Mouse (Mus musculus) cerebellum, adult 2 months (tissue): Measurements from ENCODE around the gene Lasp1.

Experiments used
- CTCF ChIP-seq: fragments of 200-500 bp; IDR thresholded peaks from 2 replicates; pipeline ENCODE4 v1.5.1; 2011; ENCODE audit warnings: low read depth, mild to moderate bottlenecking, control low read depth, low read length, moderate library complexity, borderline replicate concordance; ENCODE audit not compliant: insufficient read depth
- POLR2A ChIP-seq: fragments of 200-500 bp; IDR thresholded peaks from 2 replicates; pipeline ENCODE4 v1.6.1; 2011; ENCODE audit warnings: low read length, control low read depth, borderline replicate concordance; ENCODE audit not compliant: insufficient read depth

DNA sequence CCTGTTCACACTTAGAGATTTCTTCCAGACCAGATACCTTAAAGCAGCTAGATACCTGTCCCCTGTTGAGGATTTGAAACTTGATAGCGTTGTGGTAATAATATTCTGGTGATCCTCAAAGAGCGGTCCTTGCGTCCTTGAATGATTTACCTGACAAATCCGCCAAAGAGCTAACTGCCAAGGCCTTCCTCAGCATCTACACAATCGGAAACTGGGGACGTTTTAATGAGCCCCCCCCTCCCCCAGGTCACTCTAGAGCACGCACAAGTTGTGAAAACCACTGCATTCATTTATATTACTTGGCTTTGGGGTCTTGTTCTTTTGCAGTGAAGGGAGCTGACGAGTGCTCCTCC, 741 bp upstream of the Lasp1 start:
- TF ChIP-seq POLR2A = no peak
- TF ChIP-seq CTCF = no peak
